Mouse (Mus musculus) CD4-positive helper T cell, adult 2 months (primary cell): ENCODE results near the gene Klb.

Experiments used
- DNase-seq: peaks from one replicate; pipeline ENCODE4 v3.0.0-alpha.2; 2012; ENCODE audit warnings: low read depth, missing footprints, low spot score

The Klb gene

GRCm38 (mm10) chr5:65371551-65371950 is 23.4 kb downstream of the Klb start:
- no peak for DNase-seq

- no peak for DNase-seq
Observed at GRCm38 (mm10) chr5:65374746-65375145, 26.6 kb downstream of the Klb start.

- no peak for DNase-seq
Observed at GRCm38 (mm10) chr5:65385704-65386103, 37.6 kb downstream of the Klb start.

- no peak for DNase-seq
Observed at GRCm38 (mm10) chr5:65387008-65387867, 39.1 kb downstream of the Klb start.

GRCm38 (mm10) chr5:65390648-65391644 is 42.8 kb downstream of the Klb start, which contains the start of the genes Rpl9 and Lias:
Gene Rpl9 (minus strand): TSS chr5:65391444.
Gene Lias (plus strand): TSS chr5:65391497.
- peak; percentile 99 for DNase-seq

GRCm38 (mm10) chr5:65391753-65392152 is 43.6 kb downstream of the Klb start:
- no peak for DNase-seq

GRCm38 (mm10) chr5:65394425-65394824 is 46.3 kb downstream of the Klb start:
- DNase-seq = no peak

GRCm38 (mm10) chr5:65401251-65401994 is 53.3 kb downstream of the Klb start:
- DNase-seq = peak; percentile 76

GRCm38 (mm10) chr5:65407989-65408388 is 59.9 kb downstream of the Klb start:
- no peak for DNase-seq

- DNase-seq = no peak
Observed at GRCm38 (mm10) chr5:65415653-65416458, 67.7 kb downstream of the Klb start.

GRCm38 (mm10) chr5:65419136-65419535 is 71.0 kb downstream of the Klb start:
- DNase-seq = no peak

- DNase-seq = no peak
Observed at GRCm38 (mm10) chr5:65420822-65421221, 72.7 kb downstream of the Klb start.

- no peak for DNase-seq
Observed at GRCm38 (mm10) chr5:65422803-65423202, 74.7 kb downstream of the Klb start.

- no peak for DNase-seq
Observed at GRCm38 (mm10) chr5:65424215-65424614, 76.1 kb downstream of the Klb start.

- DNase-seq = no peak
Observed at GRCm38 (mm10) chr5:65425251-65425650, 77.1 kb downstream of the Klb start.

GRCm38 (mm10) chr5:65428321-65428720 is 80.2 kb downstream of the Klb start:
- DNase-seq = no peak

- DNase-seq = no peak
Observed at GRCm38 (mm10) chr5:65429441-65429840, 81.3 kb downstream of the Klb start.
